Mouse (Mus musculus): ENCODE results near the gene Ergic1. TPM values are rescaled to one million over a fixed set of nuclear protein-coding genes. Genes with fewer than 3 reads are reported as not detected.

Ergic1 gene
- total RNA-seq, 1 experiment from 2014 or later = 26.3 TPM

- no peak for ATAC-seq (ENCODE audit: extremely low read depth, insufficient number of reproducible peaks, low FRiP score, poor library complexity, severe bottlenecking)
These were observed 26.6 kb upstream of the Ergic1 start for GRCm38 (mm10) chr17:26534695-26535094.

- peak; percentile 43 for ATAC-seq (ENCODE audit: extremely low read depth, insufficient number of reproducible peaks, low FRiP score, poor library complexity, severe bottlenecking)
These were observed 25.8 kb upstream of the Ergic1 start for GRCm38 (mm10) chr17:26535251-26536136.

GRCm38 (mm10) chr17:26537722-26538471 lies 23.4 kb upstream of the Ergic1 start:
- peak; percentile 67 for ATAC-seq (ENCODE audit: extremely low read depth, insufficient number of reproducible peaks, low FRiP score, poor library complexity, severe bottlenecking)

GRCm38 (mm10) chr17:26540083-26540482 lies 21.2 kb upstream of the Ergic1 start:
- ATAC-seq (ENCODE audit: extremely low read depth, insufficient number of reproducible peaks, low FRiP score, poor library complexity, severe bottlenecking) = no peak

GRCm38 (mm10) chr17:26544319-26544963 lies 16.8 kb upstream of the Ergic1 start:
- no peak for ATAC-seq (ENCODE audit: extremely low read depth, insufficient number of reproducible peaks, low FRiP score, poor library complexity, severe bottlenecking)

- no peak for ATAC-seq (ENCODE audit: extremely low read depth, insufficient number of reproducible peaks, low FRiP score, poor library complexity, severe bottlenecking)
These were observed 13.5 kb upstream of the Ergic1 start for GRCm38 (mm10) chr17:26547771-26548170.

- ATAC-seq (ENCODE audit: extremely low read depth, insufficient number of reproducible peaks, low FRiP score, poor library complexity, severe bottlenecking) = no peak
These were observed 12.7 kb upstream of the Ergic1 start for GRCm38 (mm10) chr17:26548566-26548965.

GRCm38 (mm10) chr17:26549148-26549809 lies 12.0 kb upstream of the Ergic1 start:
- ATAC-seq (ENCODE audit: extremely low read depth, insufficient number of reproducible peaks, low FRiP score, poor library complexity, severe bottlenecking) = no peak; the same call in 1 of the 2 replicates

GRCm38 (mm10) chr17:26551104-26551503 lies 10.2 kb upstream of the Ergic1 start:
- no peak for ATAC-seq (ENCODE audit: extremely low read depth, insufficient number of reproducible peaks, low FRiP score, poor library complexity, severe bottlenecking)

GRCm38 (mm10) chr17:26553033-26553432 lies 8.3 kb upstream of the Ergic1 start:
- ATAC-seq (ENCODE audit: extremely low read depth, insufficient number of reproducible peaks, low FRiP score, poor library complexity, severe bottlenecking) = no peak

- ATAC-seq (ENCODE audit: extremely low read depth, insufficient number of reproducible peaks, low FRiP score, poor library complexity, severe bottlenecking) = no peak
These were observed 581 bp upstream of the Ergic1 start for GRCm38 (mm10) chr17:26560526-26561289.

- ATAC-seq (ENCODE audit: extremely low read depth, insufficient number of reproducible peaks, low FRiP score, poor library complexity, severe bottlenecking) = no peak
These were observed 427 bp downstream of the Ergic1 start, which contains the start of gene Dusp1 for GRCm38 (mm10) chr17:26561651-26562181. TSS of gene Dusp1 (minus strand) at chr17:26562128.

GRCm38 (mm10) chr17:26562292-26562691 lies 1.0 kb downstream of the Ergic1 start:
- no peak for ATAC-seq (ENCODE audit: extremely low read depth, insufficient number of reproducible peaks, low FRiP score, poor library complexity, severe bottlenecking)

GRCm38 (mm10) chr17:26563476-26563875 lies 2.2 kb downstream of the Ergic1 start:
- no peak for ATAC-seq (ENCODE audit: extremely low read depth, insufficient number of reproducible peaks, low FRiP score, poor library complexity, severe bottlenecking)

- no peak for ATAC-seq (ENCODE audit: extremely low read depth, insufficient number of reproducible peaks, low FRiP score, poor library complexity, severe bottlenecking)
These were observed 3.1 kb downstream of the Ergic1 start for GRCm38 (mm10) chr17:26564439-26564838.

GRCm38 (mm10) chr17:26567142-26567817 lies 6.0 kb downstream of the Ergic1 start:
- no peak for ATAC-seq (ENCODE audit: extremely low read depth, insufficient number of reproducible peaks, low FRiP score, poor library complexity, severe bottlenecking)

GRCm38 (mm10) chr17:26567818-26568173 lies 6.5 kb downstream of the Ergic1 start:
- no peak for ATAC-seq (ENCODE audit: extremely low read depth, insufficient number of reproducible peaks, low FRiP score, poor library complexity, severe bottlenecking)
